Mouse (Mus musculus) spleen, postnatal 4 days (tissue): ENCODE data around the gene Rab26.

Experiments used
- DNase-seq, 2 experiments: peaks; one replicate each; pipeline ENCODE4 v3.0.0; 2022; ENCODE audit warnings: low spot score in 2 of 2

Rab26 gene

GRCm38 (mm10) chr17:24548435-24548834 is 14.4 kb upstream of the Rab26 start:
- no peak for DNase-seq

- DNase-seq: no peak
These were observed 12.2 kb upstream of the Rab26 start for GRCm38 (mm10) chr17:24546234-24546633.

- DNase-seq: no peak
These were observed 11.2 kb upstream of the Rab26 start for GRCm38 (mm10) chr17:24545247-24545646.

GRCm38 (mm10) chr17:24544613-24545012 is 10.6 kb upstream of the Rab26 start:
- no peak for DNase-seq

GRCm38 (mm10) chr17:24540375-24540774 is 6.4 kb upstream of the Rab26 start:
- DNase-seq: peak; percentile 61 to 76

GRCm38 (mm10) chr17:24538950-24539349 is 4.9 kb upstream of the Rab26 start:
- peak; percentile 47 to 75 for DNase-seq

- DNase-seq: no peak
These were observed 3.5 kb upstream of the Rab26 start for GRCm38 (mm10) chr17:24537536-24537935.

- no peak for DNase-seq
These were observed 1.3 kb upstream of the Rab26 start for GRCm38 (mm10) chr17:24535300-24535699.

GRCm38 (mm10) chr17:24533099-24533992 is 664 bp downstream of the Rab26 start:
- DNase-seq: peak; percentile 90 to 93

- no peak for DNase-seq
These were observed 2.0 kb downstream of the Rab26 start for GRCm38 (mm10) chr17:24532045-24532444.

GRCm38 (mm10) chr17:24531064-24531463 is 2.9 kb downstream of the Rab26 start:
- DNase-seq: no peak

GRCm38 (mm10) chr17:24530361-24531050 is 3.5 kb downstream of the Rab26 start:
- no peak for DNase-seq

GRCm38 (mm10) chr17:24529883-24530282 is 4.1 kb downstream of the Rab26 start:
- DNase-seq: no peak

- DNase-seq: peak; percentile 60 to 83
These were observed 5.0 kb downstream of the Rab26 start for GRCm38 (mm10) chr17:24529007-24529451.

GRCm38 (mm10) chr17:24528560-24528918 is 5.5 kb downstream of the Rab26 start:
- DNase-seq: no peak

GRCm38 (mm10) chr17:24527723-24528559 is 6.1 kb downstream of the Rab26 start, which contains the start of gene Traf7:
Traf7 (minus strand) TSS chr17:24527938.
- peak; percentile 90 for DNase-seq

GRCm38 (mm10) chr17:24527315-24527714 is 6.7 kb downstream of the Rab26 start:
- DNase-seq: no peak

GRCm38 (mm10) chr17:24524734-24525133 is 9.3 kb downstream of the Rab26 start:
- DNase-seq: no peak

GRCm38 (mm10) chr17:24520450-24520849 is 13.6 kb downstream of the Rab26 start:
- no peak for DNase-seq

- no peak for DNase-seq
These were observed 19.4 kb downstream of the Rab26 start for GRCm38 (mm10) chr17:24514270-24515257.

- DNase-seq: no peak
These were observed 20.4 kb downstream of the Rab26 start for GRCm38 (mm10) chr17:24513609-24514008.
